Mouse (Mus musculus): ENCODE measurements around the gene Slc41a3. TPM values are rescaled to one million over a fixed set of nuclear protein-coding genes. Genes with fewer than 3 reads are reported as not detected.

Slc41a3 gene
- total and polyA plus RNA-seq, 3 experiments: 0.10 to 0.59 (median 0.15) TPM

- Histone ChIP-seq H3K4me3 (replicated peaks in 1 of 3; ENCODE audit: low read depth in 2 of 3, low read length in 2 of 3, poor library complexity in 1 of 3) (no peak overlapping the region), H3K27me3 (replicated peaks) (peaks cover 91% of the 10 kb centered on the region), H3K4me1 (ENCODE audit: control insufficient read depth in 1 of 2, insufficient read depth in 2 of 2) (no peaks in the 10 kb centered on the region), H3K36me3 (replicated peaks in 1 of 2; ENCODE audit: control insufficient read depth in 1 of 2, insufficient read depth in 1 of 2, low read length in 1 of 2) (no peaks in the 10 kb centered on the region), H3K79me2 (replicated peaks; ENCODE audit: control insufficient read depth, extremely low read depth, insufficient read depth, poor library complexity, severe bottlenecking) (no peaks in the 10 kb centered on the region), H3K4me2 (ENCODE audit: insufficient read depth, low read depth, poor library complexity, severe bottlenecking) (no peak overlapping the region), H3K9ac (ENCODE audit: insufficient read depth, low read depth) (no peak overlapping the region), H3K27ac (ENCODE audit: insufficient read depth, low read depth) (no peak overlapping the region), H3K9me3 (replicated peaks; ENCODE audit: low read length) (peaks cover 7% of the 10 kb centered on the region)
- dilution Hi-C loops (cut with MboI; ENCODE audit: extremely low pct_ligation_motif_present, extremely low pct_unique_long_range_greater_than_20kb, low sequenced_read_pairs): no loop called here
- DNase-seq (ENCODE audit: extremely low read depth): no peak
- TF ChIP-seq UBTF (IDR thresholded peaks at IDR 0.05; ENCODE audit: low read depth, low read length): no peak
- TF ChIP-seq TCF12 (IDR thresholded peaks at IDR 0.05; ENCODE audit: low read depth, low read length): no peak
- no peak for TF ChIP-seq MEF2A (IDR thresholded peaks at IDR 0.05; ENCODE audit: borderline replicate concordance, low read depth, low read length)
- TF ChIP-seq IRF4 (IDR thresholded peaks at IDR 0.05; ENCODE audit: low read depth, low read length): no peak
- no peak for TF ChIP-seq NRF1 (IDR thresholded peaks at IDR 0.05; ENCODE audit: low read depth, low read length)
- no peak for TF ChIP-seq HCFC1 (IDR thresholded peaks at IDR 0.05; ENCODE audit: low read depth, low read length)
- TF ChIP-seq USF2 (conservative IDR thresholded peaks at IDR 0.05; ENCODE audit: low read depth, low read length): no peak
- TF ChIP-seq NELFE (IDR thresholded peaks at IDR 0.05; ENCODE audit: low read depth, low read length): no peak
- no peak for TF ChIP-seq SIN3A (IDR thresholded peaks at IDR 0.05; ENCODE audit: low read length)
- no peak for TF ChIP-seq ZMIZ1 (IDR thresholded peaks at IDR 0.05; ENCODE audit: low read depth, low read length)
- no peak for TF ChIP-seq RCOR1 (conservative IDR thresholded peaks at IDR 0.05; ENCODE audit: low read depth, low read length)
- TF ChIP-seq MAX (IDR thresholded peaks at IDR 0.05; ENCODE audit: low read length): no peak
- TF ChIP-seq USF1 (IDR thresholded peaks at IDR 0.05; ENCODE audit: low read depth, low read length): no peak
- TF ChIP-seq EP300 (IDR thresholded peaks at IDR 0.05; ENCODE audit: low read length): no peak
- TF ChIP-seq MXI1 (IDR thresholded peaks at IDR 0.05; ENCODE audit: low read depth, low read length): no peak
- in situ Hi-C loops (cut with MboI; ENCODE audit: low pct_ligation_motif_present, low pct_unique_long_range_greater_than_20kb, low sequenced_read_pairs): no loop called here
Observed at GRCm38 (mm10) chr6:90567928-90568327, 36.6 kb upstream of the Slc41a3 start.

- no peak overlapping the region for H3K4me2 ChIP-seq (ENCODE audit: insufficient read depth, low read depth, poor library complexity, severe bottlenecking)
- H3K79me2 ChIP-seq (replicated peaks; ENCODE audit: control insufficient read depth, extremely low read depth, insufficient read depth, poor library complexity, severe bottlenecking): no peaks in the 10 kb centered on the region
- no peak overlapping the region for H3K4me3 ChIP-seq (replicated peaks in 1 of 3; ENCODE audit: low read depth in 2 of 3, low read length in 2 of 3, poor library complexity in 1 of 3)
- TF ChIP-seq RCOR1 (conservative IDR thresholded peaks at IDR 0.05; ENCODE audit: low read depth, low read length) (no peak), ZKSCAN1 (IDR thresholded peaks at IDR 0.05; ENCODE audit: borderline replicate concordance, low read depth, low read length) (no peak), MAFK (IDR thresholded peaks at IDR 0.05; ENCODE audit: insufficient replicate concordance, low read length) (no peak), GABPA (IDR thresholded peaks at IDR 0.05; ENCODE audit: insufficient replicate concordance, low read depth, low read length) (no peak), JUND (conservative IDR thresholded peaks at IDR 0.05; ENCODE audit: low read depth, low read length) (no peak), SMC3 (IDR thresholded peaks at IDR 0.05; ENCODE audit: low read depth, low read length) (no peak), IRF4 (IDR thresholded peaks at IDR 0.05; ENCODE audit: low read depth, low read length) (no peak), NRF1 (IDR thresholded peaks at IDR 0.05; ENCODE audit: low read depth, low read length) (no peak), ZMIZ1 (IDR thresholded peaks at IDR 0.05; ENCODE audit: low read depth, low read length) (no peak), USF2 (conservative IDR thresholded peaks at IDR 0.05; ENCODE audit: low read depth, low read length) (no peak), TCF12 (IDR thresholded peaks at IDR 0.05; ENCODE audit: low read depth, low read length) (no peak), MAX (IDR thresholded peaks at IDR 0.05; ENCODE audit: low read length) (no peak), ZC3H11A (IDR thresholded peaks at IDR 0.05; ENCODE audit: low read depth, low read length) (no peak)
- no peak overlapping the region for H3K9ac ChIP-seq (ENCODE audit: insufficient read depth, low read depth)
- no peaks in the 10 kb centered on the region for H3K36me3 ChIP-seq (replicated peaks in 1 of 2; ENCODE audit: control insufficient read depth in 1 of 2, insufficient read depth in 1 of 2, low read length in 1 of 2)
- DNase-seq (ENCODE audit: extremely low read depth): no peak
- no peaks in the 10 kb centered on the region for H3K4me1 ChIP-seq (ENCODE audit: control insufficient read depth in 1 of 2, insufficient read depth in 2 of 2)
- peaks cover 7% of the 10 kb centered on the region for H3K9me3 ChIP-seq (replicated peaks; ENCODE audit: low read length)
- no peak overlapping the region for H3K27ac ChIP-seq (ENCODE audit: insufficient read depth, low read depth)
- in situ Hi-C loops (cut with MboI; ENCODE audit: low pct_ligation_motif_present, low pct_unique_long_range_greater_than_20kb, low sequenced_read_pairs) (no loop called here), dilution Hi-C loops (cut with MboI; ENCODE audit: extremely low pct_ligation_motif_present, extremely low pct_unique_long_range_greater_than_20kb, low sequenced_read_pairs) (no loop called here)
- peaks cover 86% of the 10 kb centered on the region for H3K27me3 ChIP-seq (replicated peaks)
Observed at GRCm38 (mm10) chr6:90568721-90569120, 35.8 kb upstream of the Slc41a3 start.

Data from CH12.LX (cell line).